Mouse (Mus musculus): ENCODE results near the gene Dnaaf2.
"Not testable (repeated sequence)": the region's sequence is repeated elsewhere in the genome, so short reads cannot be mapped to it uniquely, and the experiment has no call there.

Gene Dnaaf2

DNA sequence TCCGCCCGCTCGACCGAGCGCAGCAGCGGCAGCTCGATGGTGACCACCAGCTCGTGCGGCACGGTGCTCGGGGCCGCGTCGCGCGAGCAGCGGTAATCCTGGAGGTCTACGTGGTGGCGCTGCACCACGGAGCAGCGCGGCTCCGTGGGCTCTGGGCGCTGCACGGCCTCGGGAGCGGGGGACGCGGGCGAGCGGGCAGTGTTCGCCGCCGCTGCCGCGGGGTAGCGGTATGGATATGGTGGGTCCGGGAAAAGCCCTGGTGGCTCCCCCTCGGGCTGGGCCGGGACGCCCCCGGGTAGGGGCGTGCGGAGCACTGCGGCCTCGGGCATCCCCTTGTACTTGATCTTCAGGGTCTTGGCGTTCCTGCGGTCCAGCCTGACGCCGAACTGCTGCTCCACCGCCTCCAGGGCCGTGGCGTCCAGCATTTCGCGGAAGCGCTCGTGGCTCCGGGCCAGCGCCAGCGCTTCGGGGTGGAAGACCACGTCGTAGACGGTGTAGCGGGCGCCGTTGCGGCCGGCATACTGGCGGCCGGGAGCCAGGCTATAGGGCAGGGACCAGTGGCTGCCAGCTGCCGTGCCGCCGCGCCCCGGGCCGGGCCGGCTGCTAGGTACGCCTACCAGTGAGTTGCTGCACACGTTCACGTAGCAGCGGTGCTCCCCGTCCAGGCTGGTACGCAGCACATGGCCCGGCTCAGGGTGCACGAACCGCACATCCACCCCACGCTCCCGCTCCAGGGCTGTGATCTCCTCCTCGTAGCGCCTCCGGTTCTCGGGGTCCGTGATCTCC is 658 bp downstream of the Dnaaf2 start:
- peak; percentile 43 for DNase-seq (ENCODE audit: low spot score)

DNA sequence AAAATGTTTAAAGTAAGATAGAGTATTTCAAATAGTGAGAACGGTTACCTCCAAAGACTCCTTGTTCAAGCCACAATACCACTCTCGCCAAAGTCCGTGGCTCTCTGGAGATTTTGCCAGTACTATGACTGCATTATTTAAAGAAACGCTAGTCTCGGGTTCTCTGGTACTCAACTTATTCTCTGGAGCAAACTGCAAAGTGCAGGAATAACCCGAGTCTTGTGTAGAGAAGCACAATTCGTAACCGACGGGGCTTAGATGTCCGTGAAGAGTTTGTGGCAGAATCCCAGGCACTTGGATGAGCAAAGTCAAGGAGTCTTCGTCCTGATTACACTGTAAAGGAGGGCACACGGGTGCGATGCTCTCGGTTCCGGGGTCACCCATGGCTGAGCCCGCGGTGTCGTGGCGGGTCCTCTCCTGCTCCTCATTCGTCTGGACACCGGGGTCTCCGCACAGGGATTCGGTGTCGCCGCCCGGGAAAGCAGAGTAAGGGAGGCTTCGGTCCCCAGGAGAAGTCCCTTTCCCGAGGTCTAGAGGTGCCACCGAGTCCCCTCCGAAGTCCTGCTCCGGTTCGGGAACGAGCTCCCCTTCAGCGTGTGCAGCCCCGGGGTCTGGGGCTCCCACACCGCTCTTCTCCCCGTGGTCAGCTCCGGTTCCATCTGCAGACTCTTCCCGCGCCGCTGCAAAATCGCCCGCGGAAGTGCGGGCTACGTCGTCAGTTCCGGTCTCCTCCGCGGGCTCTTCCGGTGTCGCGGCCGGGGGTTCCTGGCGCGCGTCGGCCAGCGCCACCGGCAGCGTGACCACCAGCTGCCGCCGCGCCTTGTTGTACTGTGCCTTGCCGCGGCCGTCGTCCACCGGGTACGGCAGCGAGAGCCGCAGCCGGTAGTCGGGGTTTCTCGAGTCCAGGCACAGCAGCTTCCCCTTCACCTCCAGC is 1.5 kb downstream of the Dnaaf2 start, which contains the start of gene Gm49383:
Gene Gm49383, minus strand, starts transcription at position 661 of the 934 bp plus-strand sequence.
- DNase-seq (ENCODE audit: low spot score): peak; percentile 71

DNA sequence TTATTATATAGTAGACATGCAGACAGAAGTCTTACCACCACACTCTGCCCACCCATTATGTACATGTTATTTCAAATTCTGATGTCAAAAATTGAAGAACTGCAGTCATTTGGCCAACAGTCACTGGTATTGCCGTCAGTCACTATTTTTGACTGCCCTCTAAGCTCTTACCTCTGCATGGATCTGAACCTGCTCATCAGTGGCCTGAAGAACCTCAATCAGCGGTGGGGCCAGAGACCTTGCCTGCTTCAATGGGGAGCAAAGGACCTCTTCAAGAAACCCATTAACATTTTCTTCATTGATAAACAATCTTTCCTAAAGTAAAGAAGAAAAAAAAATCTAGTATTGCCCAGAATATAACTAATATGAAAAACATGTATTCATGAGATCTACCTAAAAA is 5.6 kb downstream of the Dnaaf2 start:
- no peak for DNase-seq (ENCODE audit: low spot score)

DNA sequence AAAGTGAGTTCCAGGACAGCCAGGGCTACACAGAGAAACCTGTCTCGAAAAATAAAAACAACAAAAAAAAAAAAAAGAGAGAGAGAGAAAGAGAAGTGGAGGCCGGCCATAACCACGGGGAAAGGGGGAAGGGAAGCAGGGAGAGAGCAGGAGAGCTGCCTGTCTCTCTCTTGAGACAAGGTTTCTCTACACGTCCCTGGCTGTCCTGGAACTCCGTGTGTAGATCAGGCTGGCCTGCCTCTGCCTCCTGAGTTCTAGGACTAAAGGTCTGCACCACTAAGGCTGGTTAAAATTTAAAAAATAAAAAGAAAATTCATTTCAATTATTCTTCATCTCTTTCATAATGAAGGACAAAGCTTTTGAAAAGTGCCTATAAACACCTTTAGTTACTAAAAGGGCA is 6.8 kb downstream of the Dnaaf2 start:
- no peak for DNase-seq (ENCODE audit: low spot score)

DNA sequence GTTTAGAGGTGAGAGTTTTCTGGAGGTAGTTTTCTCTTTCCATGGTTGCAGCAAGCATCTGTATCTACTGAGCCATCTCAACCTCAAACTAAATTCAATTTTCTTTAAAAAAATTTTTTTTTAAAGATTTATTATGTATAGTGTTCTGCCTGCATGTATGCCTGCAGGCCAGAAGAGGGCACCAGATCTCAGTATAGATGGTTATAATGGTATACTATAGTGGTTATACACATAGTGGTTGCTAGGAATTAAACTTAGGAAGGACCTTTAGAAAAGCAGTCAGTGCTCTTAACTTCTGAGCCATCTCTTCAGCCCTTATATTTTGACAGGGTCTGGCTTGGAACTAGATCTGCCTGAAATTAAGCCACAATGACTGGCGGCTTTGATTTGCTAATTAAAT is 7.7 kb downstream of the Dnaaf2 start:
- no peak for DNase-seq (ENCODE audit: low spot score)

DNA sequence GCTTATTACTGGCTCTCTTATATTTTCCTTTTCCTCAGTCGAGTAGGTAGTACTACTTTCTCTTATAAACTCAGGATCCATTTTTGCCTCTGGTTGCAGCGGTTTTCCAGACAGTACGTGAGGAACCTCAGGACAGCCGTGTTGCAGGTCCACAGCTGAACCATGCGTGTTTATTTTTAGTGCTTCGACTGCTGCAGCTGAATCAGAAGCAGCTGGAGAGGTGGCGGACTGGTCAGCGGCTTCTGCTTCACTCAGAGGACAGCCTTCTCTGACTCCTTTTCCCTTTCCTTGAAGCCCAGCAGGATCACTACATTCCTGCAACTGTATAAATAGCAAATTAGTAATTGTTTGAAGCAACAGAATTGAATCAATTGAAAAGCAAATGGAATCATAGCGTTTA is 8.2 kb downstream of the Dnaaf2 start:
- DNase-seq (ENCODE audit: low spot score): no peak

DNA sequence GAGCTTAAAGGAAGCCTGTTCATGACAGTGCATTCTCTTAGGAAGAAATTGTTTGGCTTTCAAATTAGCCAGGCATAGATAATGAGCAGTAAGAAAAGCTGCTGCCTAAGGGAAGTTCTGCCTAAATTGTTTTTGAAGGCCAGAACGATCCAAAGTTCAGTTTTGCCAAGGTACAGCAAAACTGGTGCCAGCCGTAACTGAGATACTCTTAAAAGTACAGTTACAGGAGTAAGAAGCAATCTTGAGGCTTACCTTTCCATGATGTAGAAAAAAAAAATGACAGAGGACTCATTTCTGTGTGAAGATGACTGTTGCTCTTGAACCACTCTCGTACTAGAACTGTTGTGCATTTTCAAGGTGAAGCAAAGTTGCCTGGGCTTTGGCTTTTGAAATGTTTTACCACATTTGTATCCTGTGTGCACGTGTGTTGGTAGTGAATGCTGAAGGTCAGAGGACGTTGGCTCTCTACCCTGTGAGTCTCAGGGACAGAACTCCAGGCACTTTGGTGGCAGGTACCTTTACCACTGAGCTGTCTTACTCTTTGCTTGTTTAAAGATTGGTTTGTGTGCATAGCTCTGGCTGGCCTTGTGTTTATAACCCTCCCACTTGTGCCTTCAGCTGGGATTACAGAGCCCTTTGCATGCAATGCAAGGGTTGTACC is 11.3 kb downstream of the Dnaaf2 start:
- DNase-seq (ENCODE audit: low spot score): no peak

DNA sequence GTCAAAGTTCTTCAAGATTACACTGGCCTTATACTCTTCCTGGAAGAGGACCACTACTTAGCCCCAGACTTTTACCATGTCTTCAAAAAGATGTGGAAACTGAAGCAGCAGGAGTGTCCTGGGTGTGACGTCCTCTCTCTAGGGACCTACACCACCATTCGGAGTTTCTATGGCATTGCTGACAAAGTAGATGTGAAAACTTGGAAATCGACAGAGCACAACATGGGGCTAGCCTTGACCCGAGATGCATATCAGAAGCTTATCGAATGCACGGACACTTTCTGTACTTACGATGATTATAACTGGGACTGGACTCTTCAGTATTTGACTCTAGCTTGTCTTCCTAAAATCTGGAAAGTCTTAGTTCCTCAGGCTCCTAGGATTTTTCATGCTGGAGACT is 12.9 kb downstream of the Dnaaf2 start:
- DNase-seq (ENCODE audit: low spot score): no peak

DNA sequence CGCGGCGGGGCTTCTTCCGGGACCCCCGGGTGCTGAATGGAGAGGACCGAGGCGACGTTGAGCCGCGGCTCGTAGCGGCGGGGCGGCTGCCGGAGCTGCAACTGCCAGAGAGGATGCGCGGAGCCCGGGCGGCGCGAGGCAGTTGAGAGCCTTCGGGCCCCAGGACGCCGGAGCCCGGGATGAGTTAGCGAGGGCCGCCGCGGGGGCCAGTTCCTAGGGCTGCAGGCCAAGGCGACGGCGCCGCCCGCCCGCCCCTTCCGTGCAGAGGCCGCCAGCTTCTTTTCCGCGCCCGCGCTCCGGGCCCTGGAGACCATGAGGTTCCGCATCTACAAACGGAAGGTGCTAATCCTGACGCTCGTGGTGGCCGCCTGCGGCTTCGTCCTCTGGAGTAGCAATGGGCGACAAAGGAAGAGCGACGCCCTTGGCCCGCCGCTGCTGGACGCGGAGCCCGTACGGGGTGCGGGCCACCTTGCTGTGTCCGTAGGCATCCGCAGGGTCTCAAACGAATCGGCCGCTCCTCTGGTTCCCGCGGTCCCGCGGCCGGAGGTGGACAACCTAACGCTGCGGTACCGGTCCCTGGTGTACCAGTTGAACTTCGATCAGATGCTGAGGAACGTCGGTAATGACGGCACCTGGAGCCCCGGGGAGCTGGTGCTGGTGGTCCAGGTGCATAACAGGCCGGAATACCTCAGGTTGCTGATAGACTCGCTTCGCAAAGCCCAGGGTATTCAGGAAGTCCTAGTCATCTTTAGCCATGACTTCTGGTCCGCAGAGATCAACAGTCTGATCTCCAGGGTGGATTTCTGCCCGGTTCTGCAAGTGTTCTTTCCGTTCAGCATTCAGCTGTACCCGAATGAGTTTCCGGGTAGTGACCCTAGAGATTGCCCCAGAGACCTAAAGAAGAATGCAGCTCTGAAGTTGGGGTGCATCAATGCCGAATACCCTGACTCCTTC is 13.6 kb downstream of the Dnaaf2 start:
- DNase-seq (ENCODE audit: low spot score): peak; percentile 38

DNA sequence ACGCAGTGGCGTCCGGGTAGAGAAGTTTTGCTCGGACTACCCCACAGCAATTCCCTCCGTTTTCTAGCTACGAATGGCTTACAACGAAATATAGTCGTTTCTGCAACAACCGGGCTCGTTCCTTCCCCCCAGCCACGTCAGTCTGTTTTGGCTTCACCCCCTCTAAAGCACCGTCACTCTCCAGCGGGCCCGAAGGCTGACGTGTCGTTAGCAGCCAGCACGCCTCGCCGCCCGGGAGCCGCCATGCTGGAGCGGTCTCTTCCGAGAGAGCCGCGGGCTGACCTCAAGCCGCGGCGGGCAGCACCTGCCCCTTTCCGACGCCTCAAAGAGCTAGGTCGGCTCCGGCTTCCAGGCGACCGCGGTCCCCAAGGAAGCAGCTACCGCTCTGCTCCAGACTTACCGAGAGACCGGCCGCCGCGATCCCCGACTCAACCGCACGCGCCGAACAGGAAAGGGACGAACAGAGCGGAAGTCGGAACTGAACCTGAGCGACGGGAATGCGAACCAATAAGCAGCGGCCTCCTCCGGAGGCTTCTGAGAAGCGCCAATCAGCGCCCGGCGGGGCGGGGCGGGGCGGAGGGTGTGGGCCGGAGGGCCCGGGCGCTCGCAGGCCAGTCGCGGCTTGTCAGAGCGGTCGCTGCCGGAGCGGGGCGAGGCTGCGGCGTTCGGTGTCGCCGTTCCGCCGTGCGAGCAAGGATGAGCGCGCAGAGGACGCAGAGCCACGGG is 14.5 kb downstream of the Dnaaf2 start, which contains the start of the genes Rpl36al and Mgat2:
Gene Rpl36al, minus strand, starts transcription at position 501 of the 726 bp plus-strand sequence.
Gene Mgat2, plus strand, starts transcription at position 575 of the 726 bp plus-strand sequence.
- DNase-seq (ENCODE audit: low spot score): peak; percentile 97

DNA sequence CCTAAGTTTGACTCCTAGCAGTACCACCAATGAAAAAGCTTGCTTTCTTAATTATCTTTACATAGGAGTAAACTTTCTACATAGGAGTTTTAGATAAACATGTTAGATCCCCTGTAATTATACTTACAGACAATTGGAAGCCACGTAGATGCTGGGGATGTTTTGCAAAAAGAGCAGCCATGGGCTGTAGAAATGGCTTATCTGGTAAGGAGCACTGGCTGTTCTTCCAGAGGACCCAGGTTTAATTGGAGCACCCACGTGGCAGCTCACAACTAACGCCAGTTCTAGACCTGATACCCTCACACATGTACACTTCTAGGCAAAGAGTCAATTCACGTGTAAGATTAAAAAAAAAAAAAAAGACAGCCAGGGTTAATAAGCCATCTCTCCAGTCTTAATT is 16.4 kb downstream of the Dnaaf2 start:
- DNase-seq (ENCODE audit: low spot score): no peak

DNA sequence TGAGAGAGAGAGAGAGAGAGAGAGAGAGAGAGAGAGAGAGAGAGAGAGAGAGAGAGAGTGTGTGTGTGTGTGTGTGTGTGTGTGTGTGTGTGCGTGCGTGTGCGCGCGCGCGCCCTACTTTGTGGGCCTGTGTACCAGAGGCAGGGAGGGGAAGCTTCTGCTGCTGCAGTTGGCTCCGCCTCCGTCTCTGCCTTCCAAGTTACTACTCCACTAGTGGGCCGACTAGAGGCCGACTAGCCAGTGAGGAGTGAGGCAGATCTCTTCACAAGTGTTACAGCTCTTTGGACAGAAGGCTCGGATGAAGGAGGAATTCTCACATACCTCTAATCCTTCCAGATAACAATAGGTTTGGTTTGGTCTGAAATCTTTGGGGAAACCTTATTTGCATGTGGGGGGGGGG is 18.9 kb downstream of the Dnaaf2 start:
- no peak for DNase-seq (ENCODE audit: low spot score)

DNA sequence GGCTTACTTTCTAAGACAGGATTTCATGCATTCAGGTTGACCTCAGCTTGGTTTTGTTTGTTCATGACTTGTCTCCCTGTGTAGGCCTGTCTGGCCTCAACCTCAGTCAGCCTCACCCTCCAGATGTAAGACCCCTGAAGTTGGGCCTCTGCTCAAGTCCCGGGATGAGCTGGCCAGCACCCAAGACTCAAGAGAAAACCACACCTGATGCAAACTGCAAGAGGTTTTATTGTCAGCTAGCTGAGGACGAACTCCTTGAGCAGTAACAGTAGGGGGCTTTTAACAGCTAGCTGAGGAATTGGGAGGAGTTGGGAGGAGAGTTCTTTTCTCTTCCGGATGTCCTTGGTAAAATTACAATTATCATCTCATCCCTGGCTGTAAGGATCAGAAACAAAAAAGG is 20.7 kb downstream of the Dnaaf2 start:
- no peak for DNase-seq (ENCODE audit: low spot score)

DNA sequence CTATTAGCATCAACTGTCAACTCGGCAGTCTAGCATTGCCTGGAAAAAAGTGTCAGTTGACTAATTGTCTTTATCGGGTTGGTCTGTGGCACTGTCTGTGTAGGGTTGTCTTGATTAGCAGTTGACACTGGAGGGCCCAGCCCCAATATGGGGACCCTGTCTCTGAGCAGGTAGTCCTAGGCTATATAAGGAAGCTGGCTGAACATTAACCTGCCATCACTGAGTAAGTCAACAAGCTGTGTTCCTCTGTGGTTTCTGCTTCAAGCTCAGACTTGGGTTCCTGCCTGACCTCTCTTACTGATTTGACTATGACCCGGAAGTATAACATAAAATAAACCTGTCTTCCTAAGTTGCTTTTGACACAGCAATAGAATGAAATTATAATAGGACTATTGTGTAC is 22.3 kb downstream of the Dnaaf2 start:
- DNase-seq (ENCODE audit: low spot score): no peak

DNA sequence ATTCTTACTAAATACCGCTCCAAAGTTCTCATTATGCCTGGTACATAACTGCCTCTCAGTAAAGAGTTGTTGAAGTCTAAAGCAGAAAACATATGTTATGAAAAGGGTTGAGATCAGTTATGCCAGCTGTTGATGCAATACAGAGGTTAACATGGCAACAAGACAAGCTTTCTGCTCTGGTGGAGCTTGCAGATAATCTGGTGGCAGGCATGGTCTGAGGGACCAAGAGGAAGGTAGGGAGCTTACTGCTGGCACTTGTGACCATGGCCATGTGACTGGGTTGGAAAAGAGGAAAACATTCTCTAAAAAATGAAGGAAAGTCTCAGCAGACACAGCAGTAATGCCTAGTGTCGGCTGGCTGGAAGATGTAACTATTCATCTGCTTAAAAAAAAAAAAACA is 26.9 kb downstream of the Dnaaf2 start:
- DNase-seq (ENCODE audit: low spot score): no peak

DNA sequence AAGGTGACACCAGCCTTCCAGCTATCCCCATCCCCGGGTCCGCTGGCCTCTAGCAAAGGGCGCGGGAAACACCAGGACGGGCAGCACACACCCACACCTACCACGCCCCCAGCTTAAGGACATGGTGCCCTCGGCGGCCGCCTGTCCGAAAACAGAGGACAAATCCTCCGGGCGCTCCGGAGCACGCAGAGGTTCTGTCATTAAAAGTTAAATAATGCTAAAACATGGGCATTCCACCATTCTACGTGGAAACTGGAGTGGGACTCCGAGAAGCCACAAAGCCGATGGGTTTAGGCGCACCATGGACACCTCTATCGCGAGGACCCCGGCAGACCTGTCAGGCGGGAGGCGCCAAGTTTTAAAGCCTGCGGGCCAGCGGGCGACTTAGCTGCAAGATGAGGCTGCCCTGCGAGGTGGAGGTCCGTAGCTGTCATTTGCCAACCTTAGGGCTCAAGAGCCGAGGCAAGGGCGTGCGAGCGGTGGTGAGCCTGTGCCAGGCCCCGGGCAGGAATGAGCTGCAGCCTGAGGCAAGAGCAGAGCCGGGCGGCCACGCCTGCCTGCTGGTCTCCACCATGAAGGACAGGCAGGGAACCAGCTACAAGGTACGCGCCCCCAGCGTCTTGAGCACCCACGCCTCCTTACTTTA is 29.6 kb downstream of the Dnaaf2 start, which contains the start of gene Lrr1:
Gene Lrr1, plus strand, starts transcription at position 354 of the 646 bp plus-strand sequence.
- DNase-seq (ENCODE audit: low spot score): peak; percentile 84

DNA sequence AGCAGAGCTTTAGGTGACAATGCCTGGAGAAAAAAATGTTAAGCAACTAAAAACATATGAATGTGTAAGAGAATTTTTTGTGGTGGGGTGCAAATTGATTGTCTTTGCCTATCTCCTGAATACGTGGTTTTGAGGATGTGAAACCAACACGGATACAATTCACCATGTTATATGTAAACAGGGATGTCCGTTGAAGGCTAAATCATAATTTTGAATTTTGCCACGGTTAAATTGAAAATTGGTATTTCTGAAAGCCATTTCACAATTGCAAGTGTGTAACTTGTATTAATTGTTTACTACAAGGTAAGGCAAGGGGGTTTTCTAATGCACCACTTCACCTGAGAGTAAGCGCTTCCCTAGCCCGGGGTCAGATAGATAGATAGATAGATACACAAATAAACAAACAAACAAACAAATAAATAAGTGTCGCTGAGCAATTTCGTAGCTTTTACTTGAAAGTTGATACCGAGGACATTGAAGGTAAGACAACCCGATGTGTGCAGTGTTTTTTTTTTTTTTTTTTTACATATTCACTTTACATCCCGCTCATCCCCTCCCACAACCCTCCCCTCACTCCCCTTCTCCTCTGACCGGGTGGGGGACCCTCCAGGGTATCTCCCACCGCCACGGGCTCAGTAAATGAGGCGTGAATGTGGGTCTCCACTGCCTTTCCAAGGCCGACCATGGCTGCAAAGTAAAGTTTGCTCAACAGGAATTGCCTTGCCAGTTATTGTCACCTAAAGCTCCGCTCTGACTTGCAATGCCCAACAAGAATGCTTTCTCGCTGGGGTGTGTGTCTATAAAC is 30.4 kb downstream of the Dnaaf2 start:
- no peak for DNase-seq (ENCODE audit: low spot score)

DNA sequence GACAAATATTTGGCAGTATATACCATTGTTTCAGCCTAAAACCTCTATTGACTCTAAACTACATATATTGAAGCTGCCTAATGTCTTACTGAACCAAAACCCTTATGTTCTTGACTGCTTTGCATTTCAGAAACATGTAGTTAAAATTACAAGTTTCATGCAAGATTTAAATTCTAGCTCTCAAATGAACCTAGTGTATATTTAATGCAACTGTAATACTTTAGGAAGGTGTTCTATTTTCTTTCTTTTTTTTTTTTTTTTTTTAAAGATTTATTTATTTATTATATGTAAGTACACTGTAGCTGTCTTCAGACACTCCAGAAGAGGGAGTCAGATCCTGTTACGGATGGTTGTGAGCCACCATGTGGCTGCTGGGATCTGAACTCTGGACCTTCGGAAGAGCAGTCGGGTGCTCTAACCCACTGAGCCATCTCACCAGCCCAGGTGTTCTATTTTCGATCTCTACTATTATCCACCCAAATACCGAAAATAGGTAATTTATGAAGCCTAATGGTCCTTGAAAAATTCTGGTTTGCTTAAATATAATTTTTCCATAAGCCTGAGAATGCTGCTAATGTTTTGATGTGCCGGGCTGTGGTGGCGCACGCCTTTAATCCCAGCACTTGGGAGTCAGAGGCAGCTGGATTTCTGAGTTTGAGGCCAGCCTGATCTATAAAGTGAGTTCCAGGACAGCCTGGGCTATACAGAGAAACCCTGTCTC is 31.2 kb downstream of the Dnaaf2 start:
- not testable (repeated sequence) for DNase-seq (ENCODE audit: low spot score)

All from adipocyte (in vitro differentiated cells).